In the genomic region with DNA sequence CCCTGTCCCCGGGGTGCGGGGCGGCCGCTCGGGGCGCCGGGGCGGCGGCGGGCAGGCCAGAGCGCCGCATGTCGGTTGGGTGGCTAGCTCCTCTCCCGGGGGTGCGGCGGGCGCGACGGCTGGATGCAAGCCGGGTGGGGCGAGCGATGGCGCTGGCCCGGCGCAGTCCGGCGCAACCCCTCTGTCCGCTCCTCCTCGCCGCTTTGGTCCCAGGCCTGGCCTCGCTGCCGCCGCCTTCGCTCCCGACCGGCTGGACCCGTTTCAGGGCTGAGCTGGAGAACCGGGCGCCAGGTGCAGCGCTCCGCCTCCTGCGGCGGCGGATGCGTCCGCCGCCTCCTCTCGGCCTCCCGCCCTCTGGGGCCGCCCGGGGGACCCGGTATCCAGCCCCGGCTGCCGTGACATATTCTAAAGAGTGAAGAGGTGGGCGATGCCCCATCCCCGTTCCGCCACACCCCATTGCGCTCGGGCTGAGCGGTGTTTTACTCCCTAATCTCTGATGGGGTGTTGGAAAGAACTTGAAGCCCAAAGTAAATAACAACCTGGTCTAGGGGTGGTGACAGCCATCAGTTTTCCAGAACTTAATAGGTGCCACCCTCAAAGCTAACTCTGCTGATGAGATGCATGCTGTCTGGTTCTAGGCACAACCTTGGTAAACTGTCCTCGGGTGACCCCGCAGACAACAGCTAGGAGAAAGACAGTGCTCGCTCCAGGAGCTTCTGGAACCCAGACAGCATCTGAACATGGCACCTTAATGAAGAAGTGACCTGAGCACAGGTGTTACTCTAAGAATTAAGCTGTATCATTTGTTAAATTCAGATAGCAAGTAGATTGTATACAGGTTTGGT, we compare ENCODE assay signal across 8 mouse cellular contexts. TPM values are rescaled to one million over a fixed set of nuclear protein-coding genes. Genes with fewer than 3 reads are reported as not detected.
DNase-seq lines count a peak whose midpoint lies in the region; ATAC-seq and TF ChIP-seq lines count a peak whose summit lies in the region.

A gene (minus strand): TSS at position 407 of the 845 bp plus-strand sequence.

- WGBS in lung, embryonic 15.5 days, result 3% methylated on average over 42 of the region's 63 CpGs

- H3K27ac ChIP-seq in ES-Bruce4 (ENCODE audit: insufficient read depth, low read length), result no peak within 1 kb of the TSS
- peak within 1 kb of the TSS; percentile 50; the same call in 1 of the 2 replicates for H3K27ac ChIP-seq in lung, embryonic 15.5 days

- no peaks in the 10 kb centered on the region for H3K9me3 ChIP-seq in ES-Bruce4 (replicated peaks; ENCODE audit: control insufficient read depth, insufficient read depth, low read length, poor library complexity, severe bottlenecking)
- no peaks in the 10 kb centered on the region for H3K9me3 ChIP-seq in lung, embryonic 15.5 days

- peak within 1 kb of the TSS; percentile 84 for H3K9ac ChIP-seq in ES-Bruce4 (ENCODE audit: low read depth, poor library complexity, severe bottlenecking)
- peak within 1 kb of the TSS; percentile 73 for H3K9ac ChIP-seq in lung, embryonic 15.5 days

- H3K36me3 ChIP-seq in ES-Bruce4 (ENCODE audit: control insufficient read depth, insufficient read depth, low read length, poor library complexity, severe bottlenecking), result no peaks in the 10 kb centered on the region
- no peaks in the 10 kb centered on the region for H3K36me3 ChIP-seq in lung, embryonic 15.5 days

- TF ChIP-seq CTCF in ES-Bruce4 (IDR thresholded peaks at IDR 0.05; ENCODE audit: low read depth, low read length), result no peak

- no peaks in the 10 kb centered on the region for H3K4me1 ChIP-seq in ES-Bruce4 (ENCODE audit: control insufficient read depth, insufficient read depth, low read length)
- H3K4me1 ChIP-seq in lung, embryonic 15.5 days, result peaks cover 10% of the 10 kb centered on the region

- TF ChIP-seq EP300 in ES-Bruce4 (IDR thresholded peaks at IDR 0.05; ENCODE audit: insufficient read depth, low read depth, low read length), result no peak

- peak within 1 kb of the TSS; percentile 56 for H3K4me3 ChIP-seq in ES-Bruce4 (ENCODE audit: low read depth, low read length)
- H3K4me3 ChIP-seq in lung, embryonic 15.5 days, result peak within 1 kb of the TSS; percentile 81

- peaks cover 7% of the 10 kb centered on the region; the same call in 1 of the 2 replicates for H3K27me3 ChIP-seq in ES-Bruce4 (ENCODE audit: control insufficient read depth, insufficient read depth, low read length, poor library complexity, severe bottlenecking)
- peaks cover 11% of the 10 kb centered on the region for H3K27me3 ChIP-seq in lung, embryonic 15.5 days

- peak within 1 kb of the TSS; percentile 97 for H3K4me2 ChIP-seq in lung, embryonic 15.5 days

- peak; percentile 68 for ATAC-seq in lung, embryonic 15.5 days (ENCODE audit: borderline replicate concordance, extremely low read depth, low FRiP score, low TSS enrichment)
- peak; percentile 35; the same call in 1 of the 2 replicates for ATAC-seq in neutrophil, adult 5-6 weeks (ENCODE audit: extremely low read depth, insufficient number of reproducible peaks, low FRiP score, poor library complexity, severe bottlenecking)

- no peak for TF ChIP-seq POLR2A in ES-Bruce4 (IDR thresholded peaks at IDR 0.05; ENCODE audit: insufficient read depth, low read length)

- peak; percentile 83 for DNase-seq in cerebellum, adult 11-12 months
- peak; percentile 14 for DNase-seq in forelimb bud, embryonic 11.5 days (ENCODE audit: low read depth, low spot score)
- peak; percentile 55 for DNase-seq in heart, postnatal 4 days
- peak; percentile 31 for DNase-seq in layer of hippocampus, adult 9-11 months
- DNase-seq in thymus, adult 18-20 months, result peak; percentile 53 to 56

RNA-seq across cellular contexts. Expression of the gene that starts here (rescaled TPM):
- polyA plus RNA-seq in ES-Bruce4 (2011; ENCODE audit: insufficient read depth, insufficient read length, low read depth, missing spikeins), result 3.5 and 4.3 TPM in 2 replicates
- 10 to 100 TPM; 14.3 to 15.2 TPM for total RNA-seq in heart, postnatal 4 days (2021)
- 2.5 and 2.8 TPM in 2 replicates for polyA plus RNA-seq in lung, embryonic 15.5 days (2015; fragmentation: Nextera tagmentation; extraction: Ambion mirVana)
- 70.3 and 73.9 TPM in 2 replicates for total RNA-seq in neutrophil, adult 5-6 weeks (2017)

Comparison
In these comparisons a context has a peak if more than half of its experiments do, and no peak if none do; other contexts are left out.
1. DNase-seq: peak in every context shown above with its lines; median percentile 83 in cerebellum, adult 11-12 months; 55 in heart, postnatal 4 days; 54 in thymus, adult 18-20 months; 31 in layer of hippocampus, adult 9-11 months; 14 in forelimb bud, embryonic 11.5 days.